Mouse (Mus musculus) adrenal gland, adult 8-10 months (tissue): ENCODE measurements around the gene Anxa1. TPM values are rescaled to one million over a fixed set of nuclear protein-coding genes. Genes with fewer than 3 reads are reported as not detected.

Source experiments
- DNase-seq: peaks from one replicate; pipeline ENCODE4 v3.0.0; 2022
- total RNA-seq, 4 experiments: library from RNA; stranded (reverse); gene quantifications; 2 replicates each; pipeline ENCODE4 v1.2.4; 2022

Gene Anxa1
- total RNA-seq, 4 experiments from 2014 or later, result 13.1 to 47.7 (median 20.0) TPM

- no peak for DNase-seq
These were observed 20.6 kb downstream of the Anxa1 start for GRCm38 (mm10) chr19:20370175-20370574.

DNA sequence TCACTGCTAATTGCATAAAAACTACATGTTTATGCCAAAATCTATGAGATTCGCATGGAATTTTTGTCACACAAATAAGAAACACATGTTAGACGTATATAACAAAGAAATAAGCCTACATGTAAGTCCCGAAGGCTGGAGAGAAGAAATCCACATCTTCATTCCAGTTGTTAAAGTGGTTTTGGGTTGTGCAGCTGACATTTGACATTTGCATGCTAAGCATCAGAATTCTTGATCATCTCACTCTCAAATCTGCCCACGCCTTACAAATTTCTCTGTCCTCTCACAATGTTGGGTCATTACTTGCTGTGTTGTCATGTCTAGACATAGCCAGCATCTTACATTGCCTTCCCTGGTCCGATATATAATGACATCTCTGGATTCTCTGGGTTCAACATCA, 24.2 kb downstream of the Anxa1 start:
- DNase-seq, result no peak

DNA sequence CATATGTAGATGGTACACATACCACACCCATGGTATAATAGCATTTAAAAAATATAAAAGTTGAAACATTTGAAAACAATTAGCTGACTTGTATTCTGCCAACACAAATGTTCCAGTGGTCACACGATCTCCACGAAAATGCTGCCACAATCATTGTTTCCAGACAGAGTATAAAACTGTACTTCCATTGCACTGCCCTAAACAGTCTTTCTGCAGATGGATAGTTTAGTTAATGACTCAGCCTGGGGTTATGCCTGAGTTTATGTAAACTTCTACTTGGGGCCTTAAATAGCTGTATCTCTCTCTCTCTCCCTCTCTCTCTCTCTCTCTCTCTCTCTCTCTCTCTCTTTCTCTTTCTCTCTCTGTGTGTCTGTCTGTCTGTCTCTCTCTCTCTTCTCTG, 24.7 kb downstream of the Anxa1 start:
- no peak for DNase-seq

DNA sequence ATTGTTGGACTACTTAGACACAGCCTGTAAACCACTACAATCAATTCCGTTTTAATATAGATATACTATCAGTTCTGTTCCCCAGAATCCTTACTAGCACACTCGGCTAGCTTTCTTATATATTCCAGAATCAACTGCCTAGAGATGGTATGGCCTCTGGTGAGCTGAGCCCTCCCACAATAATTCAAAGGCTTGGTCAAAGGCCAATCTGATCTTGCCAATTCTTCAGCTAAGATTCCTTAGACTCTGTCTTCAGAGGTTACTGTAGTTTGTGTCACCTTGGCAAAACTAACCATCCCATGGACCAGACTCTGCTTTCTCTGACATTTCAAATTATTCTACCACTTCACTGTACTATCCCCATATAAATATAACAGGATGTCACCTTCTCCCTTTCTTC, 25.4 kb downstream of the Anxa1 start:
- DNase-seq, result no peak

GRCm38 (mm10) chr19:20364931-20365330, 25.8 kb downstream of the Anxa1 start:
- no peak for DNase-seq

DNA sequence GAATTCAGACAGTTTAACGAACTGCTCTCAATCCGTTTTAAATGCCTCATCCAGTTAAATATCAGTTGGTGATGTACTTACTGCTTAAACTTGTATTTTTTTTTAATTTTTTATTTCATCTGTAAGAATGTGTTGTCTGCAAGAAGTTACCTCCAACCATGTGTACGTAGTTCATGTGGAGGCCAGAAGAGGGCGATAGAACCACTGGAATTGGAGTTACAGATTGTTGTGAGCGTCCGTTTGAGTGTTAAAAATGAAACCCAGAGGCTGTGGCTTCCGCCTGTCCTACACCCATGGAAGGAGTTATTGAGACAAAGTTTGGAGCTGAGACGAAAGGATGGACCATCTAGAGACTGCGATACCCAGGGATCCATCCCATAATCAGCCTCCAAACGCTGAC, 27.5 kb downstream of the Anxa1 start:
- no peak for DNase-seq

- no peak for DNase-seq
These were observed 28.7 kb downstream of the Anxa1 start for GRCm38 (mm10) chr19:20361917-20362577.

- no peak for DNase-seq
These were observed 32.1 kb downstream of the Anxa1 start for GRCm38 (mm10) chr19:20358679-20359078.

- DNase-seq, result peak; percentile 28
These were observed 45.3 kb downstream of the Anxa1 start for GRCm38 (mm10) chr19:20345317-20345917.

DNA sequence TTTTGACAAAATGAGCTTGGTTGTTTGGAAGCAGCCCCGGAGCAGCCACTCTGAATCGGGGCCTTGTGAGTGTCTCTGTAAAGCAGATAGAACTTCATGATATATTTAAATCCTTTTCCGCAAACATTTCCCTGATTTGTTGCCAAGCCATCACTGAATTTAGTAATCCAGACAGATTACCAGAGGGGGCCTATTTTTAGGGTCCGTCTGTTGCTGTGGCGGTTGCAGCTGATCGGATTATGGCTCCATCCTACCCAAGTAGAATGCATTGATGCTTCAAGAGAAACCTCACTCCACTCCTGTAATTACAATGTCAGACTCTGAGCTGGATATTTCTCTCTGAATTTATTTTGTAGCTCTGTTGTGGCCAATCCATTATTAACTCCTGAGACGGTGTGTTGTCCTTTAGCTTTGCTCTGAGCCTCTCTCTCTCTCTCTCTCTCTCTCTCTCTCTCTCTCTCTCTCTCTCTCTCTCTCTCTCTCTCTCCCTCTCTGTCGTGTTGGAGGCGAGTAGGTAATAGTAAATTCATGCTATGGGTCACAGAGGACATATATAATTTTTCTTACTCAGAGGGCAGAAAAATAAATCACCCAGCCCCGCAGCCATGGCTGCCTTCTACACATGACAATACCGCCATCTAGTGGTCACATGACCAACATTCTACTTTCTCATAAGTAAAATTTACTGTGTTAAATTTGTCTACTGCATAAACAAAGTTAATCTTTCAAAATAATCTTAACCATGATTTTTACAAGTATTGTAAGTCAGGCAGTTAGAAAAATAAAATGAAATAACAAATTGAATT, 46.0 kb downstream of the Anxa1 start:
- DNase-seq, result no peak

- no peak for DNase-seq
These were observed 46.7 kb downstream of the Anxa1 start for GRCm38 (mm10) chr19:20344052-20344451.

Other genes with a start within 250 kb of the Anxa1 start
- gene Aldh1a1, start 101.8 kb upstream of the Anxa1 start, total RNA-seq, result 1,000 to 10,000 TPM in 2 of 4 experiments, 10 to 100 TPM in 2; 54.3 to 1,242 (median 643) TPM